Mouse (Mus musculus) erythroblast, embryonic 14.5 days (primary cell): ENCODE results near the gene Foxo3.

Experiments used
- GATA1 ChIP-seq: IDR thresholded peaks from 2 replicates; pipeline ENCODE4 v1.6.1; 2012; ENCODE audit warnings: low read length, inconsistent platforms, mixed read lengths
- TAL1 ChIP-seq: IDR thresholded peaks from 3 replicates; pipeline ENCODE4 v1.6.1; 2012; ENCODE audit warnings: low read length, inconsistent platforms, mixed read lengths

GRCm38 (mm10) chr10:42235321-42235720, 41.2 kb downstream of the Foxo3 start:
- TF ChIP-seq GATA1 (no peak), TAL1 (no peak)
